Comparison of ENCODE assay signal across 13 mouse cellular contexts in the genomic region with DNA sequence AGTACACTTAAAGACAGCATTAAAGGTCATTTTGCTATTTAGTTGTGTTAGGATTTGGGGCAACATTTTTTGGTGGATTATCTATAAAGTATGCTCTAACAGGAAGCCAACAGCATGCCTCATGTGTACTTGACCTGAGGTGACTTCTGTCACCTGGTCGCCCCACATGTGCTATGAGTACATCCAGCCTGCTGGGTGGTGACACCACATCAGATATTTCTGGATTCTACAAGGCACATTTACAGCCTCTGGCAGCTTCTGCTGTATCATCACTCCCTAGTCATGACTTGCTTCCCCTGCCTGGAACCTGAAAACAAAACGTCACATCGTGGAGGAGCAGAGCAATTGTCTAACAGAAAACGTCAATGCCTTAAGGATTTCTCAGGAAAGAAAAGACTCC.
"Had no signal": no experiment of that assay in that cellular context is flagged by ENCODE, and none has a peak within 500 bp of the region (broad histone marks: within the 10 kb centered on the region; RNA-seq: fewer than 3 reads in every experiment).

No protein-coding gene starts in this region.

- H3K27ac ChIP-seq: midbrain, embryonic 13.5 days; midbrain, embryonic 15.5 days; neural tube, embryonic 12.5 days; stomach, embryonic 15.5 days; stomach, postnatal 0 days had no signal

- H3K4me1 ChIP-seq: midbrain, embryonic 13.5 days; midbrain, embryonic 15.5 days; neural tube, embryonic 12.5 days; stomach, embryonic 15.5 days had no signal

- DNase-seq: lung, embryonic 14.5 days; lung, postnatal 10 days; lung, postnatal 4 days; right cerebral cortex, postnatal 14 days; thymus, adult 2 months; thymus, postnatal 25 days; thymus, postnatal 4 days had no signal

- H3K27me3 ChIP-seq: midbrain, embryonic 13.5 days; midbrain, embryonic 15.5 days; neural tube, embryonic 12.5 days; stomach, embryonic 15.5 days had no signal

- H3K4me2 ChIP-seq: lung, embryonic 14.5 days; midbrain, embryonic 11.5 days; midbrain, embryonic 13.5 days; midbrain, embryonic 15.5 days; neural tube, embryonic 12.5 days; stomach, embryonic 15.5 days had no signal

- ATAC-seq: midbrain, embryonic 13.5 days; midbrain, embryonic 15.5 days had no signal

- H3K4me3 ChIP-seq: midbrain, embryonic 13.5 days; midbrain, embryonic 15.5 days; neural tube, embryonic 12.5 days; stomach, embryonic 15.5 days had no signal

- H3K9me3 ChIP-seq: midbrain, embryonic 13.5 days; midbrain, embryonic 15.5 days; neural tube, embryonic 12.5 days; stomach, embryonic 15.5 days had no signal

- H3K36me3 ChIP-seq: midbrain, embryonic 13.5 days; midbrain, embryonic 15.5 days; neural tube, embryonic 12.5 days; stomach, embryonic 15.5 days had no signal

- H3K9ac ChIP-seq: lung, embryonic 14.5 days; midbrain, embryonic 13.5 days; midbrain, embryonic 15.5 days; neural tube, embryonic 12.5 days; stomach, embryonic 15.5 days had no signal
